Comparison of ENCODE assay signal across 8 mouse cellular contexts in genomic region chr11:3862661-3863453, GRCm38 (mm10). TPM values are rescaled to one million over a fixed set of nuclear protein-coding genes. Genes with fewer than 3 reads are reported as not detected.
DNase-seq lines count a peak whose midpoint lies in the region; ATAC-seq and TF ChIP-seq lines count a peak whose summit lies in the region.

No protein-coding gene starts in this region.

- H3K27ac ChIP-seq in forebrain, embryonic 12.5 days = no peak overlapping the region
- no peak overlapping the region for H3K27ac ChIP-seq in liver, embryonic 12.5 days

- H3K4me3 ChIP-seq in E14TG2a.4 (replicated peaks; ENCODE audit: low read length) = peak overlapping the region; percentile 80
- peak overlapping the region; percentile 49 for H3K4me3 ChIP-seq in forebrain, embryonic 12.5 days (replicated peaks)
- H3K4me3 ChIP-seq in liver, embryonic 12.5 days = peak overlapping the region; percentile 54; the same call in 1 of the 2 replicates

- DNase-seq in heart, adult 11 months = peak; percentile 92
- DNase-seq in heart, postnatal 10 days = no peak
- DNase-seq in thymus, adult 18-20 months = no peak
- DNase-seq in thymus, postnatal 14 days = no peak

- H3K9ac ChIP-seq in forebrain, embryonic 12.5 days = peak overlapping the region; percentile 59; the same call in 1 of the 2 replicates
- no peak overlapping the region for H3K9ac ChIP-seq in liver, embryonic 12.5 days

- H3K36me3 ChIP-seq in E14TG2a.4 (ENCODE audit: insufficient read depth, low read length) = no peaks in the 10 kb centered on the region
- no peaks in the 10 kb centered on the region for H3K36me3 ChIP-seq in forebrain, embryonic 12.5 days (replicated peaks)
- H3K36me3 ChIP-seq in liver, embryonic 12.5 days = no peaks in the 10 kb centered on the region

- H3K9me3 ChIP-seq in E14TG2a.4 (ENCODE audit: low read length) = no peaks in the 10 kb centered on the region
- no peaks in the 10 kb centered on the region for H3K9me3 ChIP-seq in forebrain, embryonic 12.5 days
- H3K9me3 ChIP-seq in liver, embryonic 12.5 days (replicated peaks) = no peaks in the 10 kb centered on the region

- TF ChIP-seq CTCF in E14TG2a.4 (conservative IDR thresholded peaks at IDR 0.05; ENCODE audit: low read length) = no peak

- ATAC-seq in forebrain, embryonic 12.5 days (ENCODE audit: low FRiP score) = 0 out of 2 replicates have a peak, but pooled peaks have one; percentile 10
- no peak for ATAC-seq in liver, embryonic 12.5 days
- ATAC-seq in monocyte, adult 5-6 weeks (replicated peaks; ENCODE audit: insufficient number of reproducible peaks, low FRiP score, low TSS enrichment, poor library complexity, severe bottlenecking) = no peak

- H3K27me3 ChIP-seq in E14TG2a.4 (ENCODE audit: insufficient read depth, low read length) = peaks cover 62% of the 10 kb centered on the region
- H3K27me3 ChIP-seq in forebrain, embryonic 12.5 days = peaks cover 35% of the 10 kb centered on the region
- H3K27me3 ChIP-seq in liver, embryonic 12.5 days (replicated peaks) = peaks cover 64% of the 10 kb centered on the region

- 74% methylated on average over 19 of the region's 19 CpGs for WGBS in forebrain, embryonic 12.5 days
- 58% methylated on average over 19 of the region's 19 CpGs for WGBS in liver, embryonic 12.5 days (ENCODE audit: insufficient replicate concordance)

- peaks cover 19% of the 10 kb centered on the region for H3K4me1 ChIP-seq in E14TG2a.4 (replicated peaks; ENCODE audit: low read depth, low read length)
- H3K4me1 ChIP-seq in forebrain, embryonic 12.5 days = peaks cover 10% of the 10 kb centered on the region
- peaks cover 13% of the 10 kb centered on the region for H3K4me1 ChIP-seq in liver, embryonic 12.5 days

- intact Hi-C loops in heart, postnatal 10 days (cut with DNase I) = no loop called here

- H3K4me2 ChIP-seq in forebrain, embryonic 12.5 days = peak overlapping the region; percentile 82
- H3K4me2 ChIP-seq in liver, embryonic 12.5 days = peak overlapping the region; percentile 84

RNA-seq across cellular contexts. Expression of gene Osbp2, which starts 0.8 kb away (rescaled TPM):
- total RNA-seq in heart, postnatal 10 days (2021) = 1 to 10 TPM; 5.6 to 6.1 TPM
- 3.4 and 4.0 TPM in 2 replicates for polyA plus RNA-seq in forebrain, embryonic 12.5 days (2016; fragmentation: Nextera tagmentation; extraction: Ambion mirVana)
- 0.15 and 0.20 TPM in 2 replicates for polyA plus RNA-seq in liver, embryonic 12.5 days (2016; fragmentation: Nextera tagmentation; extraction: Ambion mirVana)
- total RNA-seq in monocyte, adult 5-6 weeks (2017) = not detected in 3 replicates

RNA-seq across cellular contexts. Expression of gene 4921536K21Rik, which starts 32.0 kb away (rescaled TPM):
- total RNA-seq in heart, postnatal 10 days (2021) = under 1 TPM; 0.32 to 0.38 TPM
- 0.79 and 0.92 TPM in 2 replicates for polyA plus RNA-seq in forebrain, embryonic 12.5 days (2016; fragmentation: Nextera tagmentation; extraction: Ambion mirVana)
- polyA plus RNA-seq in liver, embryonic 12.5 days (2016; fragmentation: Nextera tagmentation; extraction: Ambion mirVana) = 0.05 TPM in 1 of 2 replicates, not detected in the other
- total RNA-seq in monocyte, adult 5-6 weeks (2017) = not detected in 3 replicates

RNA-seq across cellular contexts. Expression of gene Dusp18, which starts 32.2 kb away (rescaled TPM):
- 10 to 100 TPM; 30.3 to 41.9 TPM for total RNA-seq in heart, postnatal 10 days (2021)
- 28.0 and 29.8 TPM in 2 replicates for polyA plus RNA-seq in forebrain, embryonic 12.5 days (2016; fragmentation: Nextera tagmentation; extraction: Ambion mirVana)
- 0.80 and 0.95 TPM in 2 replicates for polyA plus RNA-seq in liver, embryonic 12.5 days (2016; fragmentation: Nextera tagmentation; extraction: Ambion mirVana)
- total RNA-seq in monocyte, adult 5-6 weeks (2017) = 0.29 to 1.8 TPM (median 0.57 TPM) in 3 replicates

RNA-seq across cellular contexts. Expression of gene Slc35e4, which starts 51.6 kb away (rescaled TPM):
- 1 to 10 TPM; 4.3 to 4.7 TPM for total RNA-seq in heart, postnatal 10 days (2021)
- 5.2 and 6.5 TPM in 2 replicates for polyA plus RNA-seq in forebrain, embryonic 12.5 days (2016; fragmentation: Nextera tagmentation; extraction: Ambion mirVana)
- polyA plus RNA-seq in liver, embryonic 12.5 days (2016; fragmentation: Nextera tagmentation; extraction: Ambion mirVana) = 0.86 and 1.2 TPM in 2 replicates
- total RNA-seq in monocyte, adult 5-6 weeks (2017) = 7.2 to 8.1 TPM (median 7.8 TPM) in 3 replicates

Comparison
In these comparisons a context has a peak if more than half of its experiments do, and no peak if none do; other contexts are left out.
1. RNA of gene Dusp18, which starts 32.2 kb away (total RNA-seq): 30.3 to 41.9 TPM in heart, postnatal 10 days; 0.29 to 1.8 TPM in monocyte, adult 5-6 weeks; every median in the first group is over 10 times any median in the second.
2. Peak in every context shown above with its lines, with median percentiles within 50 percentile points of each other: H3K4me3 ChIP-seq.